Mouse (Mus musculus): ENCODE measurements at regions not wholly inside any gene's neighbourhood (a gene's known extent, or its start where the extent isn't known, plus 50 kb on each side); places are given as distances from the start of the nearest gene placed in this dataset.

GRCm38 (mm10) chr13:5614186-5614737 lies 247.0 kb upstream of the Klf6 start:
- no peaks in the 10 kb centered on the region for H3K4me1 ChIP-seq (ENCODE audit: insufficient read depth, low read length)
- no peaks in the 10 kb centered on the region for H3K9me3 ChIP-seq (ENCODE audit: low read length)
- H3K9ac ChIP-seq (replicated peaks; ENCODE audit: low read length), result no peak overlapping the region
- H3K4me3 ChIP-seq (ENCODE audit: low read length), result no peak overlapping the region
- DNase-seq (ENCODE audit: low spot score) (no peak), ATAC-seq (no peak)
- WGBS, result 78% methylated on average over 7 of the region's 7 CpGs
- H3K4me2 ChIP-seq (ENCODE audit: low read depth, low read length), result no peak overlapping the region
- H3K27me3 ChIP-seq (ENCODE audit: insufficient read depth, low read length), result no peaks in the 10 kb centered on the region
- no peaks in the 10 kb centered on the region for H3K36me3 ChIP-seq (ENCODE audit: insufficient read depth, low read length)
- no peak overlapping the region for H3K27ac ChIP-seq
- TF ChIP-seq CTCF (IDR thresholded peaks at IDR 0.05; ENCODE audit: low read depth), result no peak

- Histone ChIP-seq H3K4me3 (ENCODE audit: low read length) (no peak overlapping the region), H3K27me3 (ENCODE audit: insufficient read depth, low read length) (no peaks in the 10 kb centered on the region), H3K4me2 (ENCODE audit: low read depth, low read length) (no peak overlapping the region), H3K27ac (no peak overlapping the region), H3K4me1 (ENCODE audit: insufficient read depth, low read length) (no peaks in the 10 kb centered on the region), H3K36me3 (ENCODE audit: insufficient read depth, low read length) (no peaks in the 10 kb centered on the region), H3K9me3 (ENCODE audit: low read length) (no peaks in the 10 kb centered on the region), H3K9ac (replicated peaks; ENCODE audit: low read length) (no peak overlapping the region)
- DNase-seq (ENCODE audit: low spot score) (no peak), ATAC-seq (no peak)
- no peak for TF ChIP-seq CTCF (IDR thresholded peaks at IDR 0.05; ENCODE audit: low read depth)
- 76% methylated on average over 5 of the region's 5 CpGs for WGBS
These were observed 246.4 kb upstream of the Klf6 start for GRCm38 (mm10) chr13:5614833-5615232.

GRCm38 (mm10) chr13:5615327-5615726 lies 246.0 kb upstream of the Klf6 start:
- H3K9me3 ChIP-seq (ENCODE audit: low read length), result no peaks in the 10 kb centered on the region
- H3K4me3 ChIP-seq (ENCODE audit: low read length), result no peak overlapping the region
- H3K27me3 ChIP-seq (ENCODE audit: insufficient read depth, low read length), result no peaks in the 10 kb centered on the region
- ATAC-seq, result no peak
- H3K9ac ChIP-seq (replicated peaks; ENCODE audit: low read length), result no peak overlapping the region
- DNase-seq (ENCODE audit: low spot score), result no peak
- WGBS, result 55% methylated on average over 3 of the region's 3 CpGs
- TF ChIP-seq CTCF (IDR thresholded peaks at IDR 0.05; ENCODE audit: low read depth), result no peak
- H3K4me1 ChIP-seq (ENCODE audit: insufficient read depth, low read length), result no peaks in the 10 kb centered on the region
- no peak overlapping the region for H3K4me2 ChIP-seq (ENCODE audit: low read depth, low read length)
- H3K36me3 ChIP-seq (ENCODE audit: insufficient read depth, low read length), result no peaks in the 10 kb centered on the region
- H3K27ac ChIP-seq, result no peak overlapping the region

GRCm38 (mm10) chr13:5628124-5628523 lies 233.2 kb upstream of the Klf6 start:
- no peak for TF ChIP-seq CTCF (IDR thresholded peaks at IDR 0.05; ENCODE audit: low read depth)
- WGBS, result 36% methylated on average over 2 of the region's 2 CpGs
- DNase-seq (ENCODE audit: low spot score) (no peak), ATAC-seq (no peak)
- Histone ChIP-seq H3K4me3 (ENCODE audit: low read length) (no peak overlapping the region), H3K9ac (replicated peaks; ENCODE audit: low read length) (no peak overlapping the region), H3K9me3 (ENCODE audit: low read length) (no peaks in the 10 kb centered on the region), H3K27me3 (ENCODE audit: insufficient read depth, low read length) (no peaks in the 10 kb centered on the region), H3K4me2 (ENCODE audit: low read depth, low read length) (no peak overlapping the region), H3K36me3 (ENCODE audit: insufficient read depth, low read length) (no peaks in the 10 kb centered on the region), H3K27ac (no peak overlapping the region), H3K4me1 (ENCODE audit: insufficient read depth, low read length) (no peaks in the 10 kb centered on the region)

GRCm38 (mm10) chr13:5634960-5635359 lies 226.3 kb upstream of the Klf6 start:
- 81% methylated on average over 2 of the region's 2 CpGs for WGBS
- TF ChIP-seq CTCF (IDR thresholded peaks at IDR 0.05; ENCODE audit: low read depth), result no peak
- no peaks in the 10 kb centered on the region for H3K27me3 ChIP-seq (ENCODE audit: insufficient read depth, low read length)
- no peaks in the 10 kb centered on the region for H3K36me3 ChIP-seq (ENCODE audit: insufficient read depth, low read length)
- DNase-seq (ENCODE audit: low spot score), result no peak
- no peak overlapping the region for H3K4me2 ChIP-seq (ENCODE audit: low read depth, low read length)
- H3K27ac ChIP-seq, result no peak overlapping the region
- H3K4me3 ChIP-seq (ENCODE audit: low read length), result no peak overlapping the region
- H3K9ac ChIP-seq (replicated peaks; ENCODE audit: low read length), result no peak overlapping the region
- H3K4me1 ChIP-seq (ENCODE audit: insufficient read depth, low read length), result no peaks in the 10 kb centered on the region
- no peaks in the 10 kb centered on the region for H3K9me3 ChIP-seq (ENCODE audit: low read length)
- ATAC-seq, result no peak

GRCm38 (mm10) chr13:5641743-5642510 lies 219.4 kb upstream of the Klf6 start:
- no peaks in the 10 kb centered on the region for H3K27me3 ChIP-seq (ENCODE audit: insufficient read depth, low read length)
- no peak overlapping the region for H3K9ac ChIP-seq (replicated peaks; ENCODE audit: low read length)
- H3K4me1 ChIP-seq (ENCODE audit: insufficient read depth, low read length), result no peaks in the 10 kb centered on the region
- H3K4me2 ChIP-seq (ENCODE audit: low read depth, low read length), result no peak overlapping the region
- H3K27ac ChIP-seq, result no peak overlapping the region
- TF ChIP-seq CTCF (IDR thresholded peaks at IDR 0.05; ENCODE audit: low read depth), result no peak
- no peaks in the 10 kb centered on the region for H3K36me3 ChIP-seq (ENCODE audit: insufficient read depth, low read length)
- DNase-seq (ENCODE audit: low spot score) (peak; percentile 14), ATAC-seq (no peak)
- no peak overlapping the region for H3K4me3 ChIP-seq (ENCODE audit: low read length)
- 70% methylated on average over 7 of the region's 7 CpGs for WGBS
- H3K9me3 ChIP-seq (ENCODE audit: low read length), result no peaks in the 10 kb centered on the region

- Histone ChIP-seq H3K9ac (replicated peaks; ENCODE audit: low read length) (no peak overlapping the region), H3K4me3 (ENCODE audit: low read length) (no peak overlapping the region), H3K4me1 (ENCODE audit: insufficient read depth, low read length) (no peaks in the 10 kb centered on the region), H3K4me2 (ENCODE audit: low read depth, low read length) (no peak overlapping the region), H3K27me3 (ENCODE audit: insufficient read depth, low read length) (no peaks in the 10 kb centered on the region), H3K36me3 (ENCODE audit: insufficient read depth, low read length) (no peaks in the 10 kb centered on the region), H3K9me3 (ENCODE audit: low read length) (no peaks in the 10 kb centered on the region), H3K27ac (no peak overlapping the region)
- no peak for ATAC-seq
- WGBS, result 63% methylated on average over 4 of the region's 4 CpGs
- TF ChIP-seq CTCF (IDR thresholded peaks at IDR 0.05; ENCODE audit: low read depth), result no peak
- DNase-seq (ENCODE audit: low spot score), result no peak
These were observed 213.0 kb upstream of the Klf6 start for GRCm38 (mm10) chr13:5648276-5648675.

Data from hindbrain, postnatal 0 days (tissue).